Mouse (Mus musculus): ENCODE measurements around the gene Meis1.

Gene Meis1

GRCm38 (mm10) chr11:18830087-18830486 is 188.7 kb downstream of the Meis1 start:
- DNase-seq (ENCODE audit: low spot score in 2 of 2): no peak
